Mouse (Mus musculus) midbrain, embryonic 12.5 days (tissue): Measurements from ENCODE around the gene Klk11. TPM values are rescaled to one million over a fixed set of nuclear protein-coding genes. Genes with fewer than 3 reads are reported as not detected.

Experiments
- ATAC-seq: fragments of 200-750 bp; cut with Nextera tagmentation; 2 replicates; pipeline ENCODE4 v1.8.0; 2017; ENCODE audit warnings: low read depth, moderate TSS enrichment, moderate library complexity; ENCODE audit not compliant: low FRiP score
- H3K27ac ChIP-seq: fragments of 300-500 bp; sonication (generic); replicated peaks from 2 replicates; pipeline ENCODE4 v1.5.1; 2016; ENCODE audit warnings: mild to moderate bottlenecking
- H3K27me3 ChIP-seq: fragments of 300-500 bp; sonication (generic); 2 replicates; pipeline ENCODE4 v1.6.1; 2016; ENCODE audit warnings: mild to moderate bottlenecking
- H3K36me3 ChIP-seq: fragments of 300-500 bp; sonication (generic); 2 replicates; pipeline ENCODE4 v1.6.1; 2016
- H3K4me1 ChIP-seq: fragments of 300-500 bp; sonication (generic); 2 replicates; pipeline ENCODE4 v1.6.1; 2016
- H3K4me2 ChIP-seq: fragments of 300-500 bp; sonication (generic); replicated peaks from 2 replicates; pipeline ENCODE4 v1.6.1; 2016; ENCODE audit warnings: mild to moderate bottlenecking, moderate library complexity
- H3K4me3 ChIP-seq: fragments of 300-500 bp; sonication (generic); 2 replicates; pipeline ENCODE4 v1.5.1; 2016; ENCODE audit warnings: mild to moderate bottlenecking
- H3K9ac ChIP-seq: fragments of 300-500 bp; sonication (generic); replicated peaks from 2 replicates; pipeline ENCODE4 v1.6.1; 2016; ENCODE audit warnings: mild to moderate bottlenecking, moderate library complexity
- H3K9me3 ChIP-seq: fragments of 300-500 bp; sonication (generic); 2 replicates; pipeline ENCODE4 v1.6.1; 2016; ENCODE audit warnings: mild to moderate bottlenecking
- WGBS: fragments of 180-500 bp; shearing (Covaris S2); methylation state at CpG from one replicate; pipeline ENCODE4 v1.1.7; 2016; 5-methylcytosine and 5-hydroxymethylcytosine counted together
- polyA plus RNA-seq: library from polyadenylated mRNA; unstranded; fragments of >200 nt; fragmentation: Nextera tagmentation; extraction: Ambion mirVana; gene quantifications from 2 replicates; pipeline ENCODE4 v1.2.1, GENCODE M21; 2016

Gene Klk11
- polyA plus RNA-seq, 1 experiment from 2014 or later = not detected

GRCm38 (mm10) chr7:43797333-43797769 is 22.9 kb downstream of the Klk11 start, which contains the start of gene Klk8:
Gene Klk8 (plus strand): TSS chr7:43797577.
- H3K4me1 ChIP-seq = peaks cover 12% of the 10 kb centered on the region
- ATAC-seq = no peak
- H3K9me3 ChIP-seq = no peaks in the 10 kb centered on the region
- H3K27ac ChIP-seq = no peak within 1 kb of the TSS
- H3K4me2 ChIP-seq = peak within 1 kb of the TSS; percentile 76
- H3K9ac ChIP-seq = peak within 1 kb of the TSS; percentile 43
- H3K27me3 ChIP-seq = peaks cover 45% of the 10 kb centered on the region
- no peaks in the 10 kb centered on the region for H3K36me3 ChIP-seq
- WGBS = under 1% methylated on average over 28 of the region's 28 CpGs
- peak within 1 kb of the TSS; percentile 48 for H3K4me3 ChIP-seq

- Histone ChIP-seq H3K9ac (no peak overlapping the region), H3K9me3 (no peaks in the 10 kb centered on the region), H3K4me1 (peaks cover 12% of the 10 kb centered on the region), H3K27ac (no peak overlapping the region), H3K4me2 (peak overlapping the region; percentile 76), H3K36me3 (no peaks in the 10 kb centered on the region), H3K4me3 (peak overlapping the region; percentile 48), H3K27me3 (peaks cover 45% of the 10 kb centered on the region)
- 36% methylated on average over 13 of the region's 13 CpGs for WGBS
- peak; percentile 34; the same call in 1 of the 2 replicates for ATAC-seq
Observed at GRCm38 (mm10) chr7:43797844-43798462, 23.5 kb downstream of the Klk11 start.

- H3K9ac ChIP-seq = no peak overlapping the region
- peaks cover 12% of the 10 kb centered on the region for H3K4me1 ChIP-seq
- no peaks in the 10 kb centered on the region for H3K36me3 ChIP-seq
- no peak overlapping the region for H3K27ac ChIP-seq
- H3K4me3 ChIP-seq = no peak overlapping the region
- H3K9me3 ChIP-seq = no peaks in the 10 kb centered on the region
- WGBS = 74% methylated on average over 7 of the region's 7 CpGs
- no peak overlapping the region for H3K4me2 ChIP-seq
- peaks cover 41% of the 10 kb centered on the region for H3K27me3 ChIP-seq
- no peak for ATAC-seq
Observed at GRCm38 (mm10) chr7:43799876-43800275, 25.5 kb downstream of the Klk11 start.

- ATAC-seq = no peak
- Histone ChIP-seq H3K27ac (no peak within 1 kb of the TSS), H3K9me3 (no peaks in the 10 kb centered on the region), H3K9ac (no peak within 1 kb of the TSS), H3K36me3 (no peaks in the 10 kb centered on the region), H3K4me2 (no peak within 1 kb of the TSS), H3K27me3 (no peaks in the 10 kb centered on the region), H3K4me1 (no peaks in the 10 kb centered on the region), H3K4me3 (no peak within 1 kb of the TSS)
- 52% methylated on average over 5 of the region's 5 CpGs for WGBS
Observed at GRCm38 (mm10) chr7:43810994-43811393, 36.6 kb downstream of the Klk11 start, which contains the start of gene Klk7. Gene Klk7 (plus strand): TSS chr7:43811294.

- no peak for ATAC-seq
- H3K36me3 ChIP-seq = no peaks in the 10 kb centered on the region
- no peak overlapping the region for H3K9ac ChIP-seq
- no peaks in the 10 kb centered on the region for H3K9me3 ChIP-seq
- H3K4me1 ChIP-seq = no peaks in the 10 kb centered on the region
- WGBS = 88% methylated on average over 7 of the region's 7 CpGs
- no peak overlapping the region for H3K27ac ChIP-seq
- H3K4me2 ChIP-seq = no peak overlapping the region
- H3K27me3 ChIP-seq = no peaks in the 10 kb centered on the region
- H3K4me3 ChIP-seq = no peak overlapping the region
Observed at GRCm38 (mm10) chr7:43815211-43815610, 40.8 kb downstream of the Klk11 start.

- Histone ChIP-seq H3K27ac (no peak overlapping the region), H3K4me2 (no peak overlapping the region), H3K9me3 (no peaks in the 10 kb centered on the region), H3K36me3 (no peaks in the 10 kb centered on the region), H3K4me1 (no peaks in the 10 kb centered on the region), H3K9ac (no peak overlapping the region), H3K4me3 (no peak overlapping the region), H3K27me3 (no peaks in the 10 kb centered on the region)
- no peak for ATAC-seq
Observed at GRCm38 (mm10) chr7:43816746-43817145, 42.3 kb downstream of the Klk11 start.

- H3K9me3 ChIP-seq = no peaks in the 10 kb centered on the region
- WGBS = 90% methylated on average over 7 of the region's 7 CpGs
- no peak overlapping the region for H3K4me3 ChIP-seq
- no peak for ATAC-seq
- no peak overlapping the region for H3K27ac ChIP-seq
- no peak overlapping the region for H3K9ac ChIP-seq
- no peaks in the 10 kb centered on the region for H3K36me3 ChIP-seq
- H3K27me3 ChIP-seq = no peaks in the 10 kb centered on the region
- H3K4me2 ChIP-seq = no peak overlapping the region
- no peaks in the 10 kb centered on the region for H3K4me1 ChIP-seq
Observed at GRCm38 (mm10) chr7:43821581-43821980, 47.2 kb downstream of the Klk11 start.

GRCm38 (mm10) chr7:43824199-43824598 is 49.8 kb downstream of the Klk11 start, which contains the start of gene Klk6:
Gene Klk6 (plus strand): TSS chr7:43824499.
- Histone ChIP-seq H3K4me2 (no peak within 1 kb of the TSS), H3K4me1 (no peaks in the 10 kb centered on the region), H3K9ac (no peak within 1 kb of the TSS), H3K4me3 (no peak within 1 kb of the TSS), H3K9me3 (no peaks in the 10 kb centered on the region), H3K27me3 (no peaks in the 10 kb centered on the region), H3K36me3 (no peaks in the 10 kb centered on the region), H3K27ac (no peak within 1 kb of the TSS)
- ATAC-seq = no peak
- 80% methylated on average over 10 of the region's 10 CpGs for WGBS

GRCm38 (mm10) chr7:43826056-43826455 is 51.7 kb downstream of the Klk11 start:
- 87% methylated on average over 5 of the region's 5 CpGs for WGBS
- H3K9me3 ChIP-seq = no peaks in the 10 kb centered on the region
- no peak for ATAC-seq
- no peaks in the 10 kb centered on the region for H3K36me3 ChIP-seq
- no peak overlapping the region for H3K4me2 ChIP-seq
- H3K4me1 ChIP-seq = no peaks in the 10 kb centered on the region
- H3K27me3 ChIP-seq = no peaks in the 10 kb centered on the region
- H3K9ac ChIP-seq = no peak overlapping the region
- no peak overlapping the region for H3K27ac ChIP-seq
- H3K4me3 ChIP-seq = no peak overlapping the region

- Histone ChIP-seq H3K4me2 (no peak overlapping the region), H3K4me3 (no peak overlapping the region), H3K9ac (no peak overlapping the region), H3K36me3 (no peaks in the 10 kb centered on the region), H3K9me3 (no peaks in the 10 kb centered on the region), H3K27ac (no peak overlapping the region), H3K27me3 (no peaks in the 10 kb centered on the region), H3K4me1 (no peaks in the 10 kb centered on the region)
- WGBS = 85% methylated on average over 4 of the region's 4 CpGs
- no peak for ATAC-seq
Observed at GRCm38 (mm10) chr7:43827706-43828105, 53.3 kb downstream of the Klk11 start.

Other genes with a start within 250 kb of the Klk11 start
- 1.1 and 1.4 TPM in 2 replicates for gene Cd33, start 230.2 kb upstream of the Klk11 start, polyA plus RNA-seq
- 9.3 and 10.1 TPM in 2 replicates for gene Zfp658, start 212.3 kb upstream of the Klk11 start, polyA plus RNA-seq
- gene Zfp719, start 195.0 kb upstream of the Klk11 start, polyA plus RNA-seq = 17.8 and 17.9 TPM in 2 replicates
- gene Zfp819, start 167.4 kb upstream of the Klk11 start, polyA plus RNA-seq = 0.24 and 0.58 TPM in 2 replicates
- gene Ceacam18, start 139.9 kb upstream of the Klk11 start, polyA plus RNA-seq = not detected in 2 replicates
- gene Siglece, start 114.4 kb upstream of the Klk11 start, polyA plus RNA-seq = 0.24 TPM in 2 replicates
- 17.6 and 17.9 TPM in 2 replicates for gene Ctu1, start 102.6 kb upstream of the Klk11 start, polyA plus RNA-seq
- not detected in 2 replicates for gene Klk14, start 84.2 kb upstream of the Klk11 start, polyA plus RNA-seq
- not detected in 2 replicates for gene Klk13, start 62.0 kb upstream of the Klk11 start, polyA plus RNA-seq
- gene Klk12, start 5.7 kb upstream of the Klk11 start, polyA plus RNA-seq = not detected in 2 replicates
- gene Klk10, start 6.4 kb downstream of the Klk11 start, polyA plus RNA-seq = 0.13 TPM in 1 of 2 replicates, not detected in the other
- not detected in 2 replicates for gene Klk9, start 17.3 kb downstream of the Klk11 start, polyA plus RNA-seq
- 6.1 and 6.3 TPM in 2 replicates for gene Klk8, start 23.0 kb downstream of the Klk11 start, polyA plus RNA-seq
- gene Klk7, start 36.7 kb downstream of the Klk11 start, polyA plus RNA-seq = not detected in 2 replicates
- not detected in 2 replicates for gene Klk6, start 49.9 kb downstream of the Klk11 start, polyA plus RNA-seq
- gene Klk5, start 67.4 kb downstream of the Klk11 start, polyA plus RNA-seq = 0.18 and 0.33 TPM in 2 replicates
- gene Klk4, start 106.6 kb downstream of the Klk11 start, polyA plus RNA-seq = not detected in 2 replicates
- gene Klk15, start 159.1 kb downstream of the Klk11 start, polyA plus RNA-seq = not detected in 2 replicates
- not detected in 2 replicates for gene Klk1b8, start 176.1 kb downstream of the Klk11 start, polyA plus RNA-seq
- not detected in 2 replicates for gene Klk1b1, start 192.1 kb downstream of the Klk11 start, polyA plus RNA-seq
- not detected in 2 replicates for gene Klk1b9, start 201.5 kb downstream of the Klk11 start, polyA plus RNA-seq
- gene Klk1b11, start 221.3 kb downstream of the Klk11 start, polyA plus RNA-seq = not detected in 2 replicates
- not detected in 2 replicates for gene Klk1b26, start 237.6 kb downstream of the Klk11 start, polyA plus RNA-seq